Mouse (Mus musculus): ENCODE measurements around the gene Cherp.

- no peak for TF ChIP-seq POLR2A (IDR thresholded peaks at IDR 0.05; ENCODE audit: borderline replicate concordance, control insufficient read depth, low read depth, low read length)
- no peak for TF ChIP-seq CTCF (IDR thresholded peaks at IDR 0.05; ENCODE audit: control insufficient read depth, insufficient read depth, low read length)
Observed at GRCm38 (mm10) chr8:72469984-72470383, 5.0 kb downstream of the Cherp start.
